20 mouse cellular contexts compared by ENCODE assay signal in the genomic region with DNA sequence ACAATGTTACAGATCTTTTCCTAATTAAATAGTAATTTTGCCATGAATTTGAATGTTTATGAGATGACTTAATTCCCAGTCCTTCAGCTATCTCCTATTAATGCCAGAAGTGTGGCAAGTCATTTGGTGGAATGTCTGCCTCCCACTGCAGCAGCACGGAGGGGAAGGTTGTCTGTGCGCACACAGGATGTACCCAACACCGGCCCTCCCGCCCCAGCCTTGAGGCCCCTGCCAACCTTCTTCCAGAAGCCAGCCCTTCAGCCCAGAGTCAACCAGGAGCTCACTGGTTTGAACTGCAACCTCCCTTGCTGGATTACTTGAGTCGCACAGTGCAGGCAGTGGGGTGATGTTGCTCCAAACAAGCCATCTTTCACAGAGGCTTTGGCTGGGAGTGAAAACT.
"Had no signal": no experiment of that assay in that cellular context is flagged by ENCODE, and none has a peak within 500 bp of the region (broad histone marks: within the 10 kb centered on the region; RNA-seq: fewer than 3 reads in every experiment).

No protein-coding gene starts in this region.

- DNase-seq: kidney, adult 18-20 months; kidney, adult 9 months; kidney, postnatal 36 days; liver, postnatal 0 days; lung, embryonic 14.5 days; retina, postnatal 1 day; right cerebral cortex, postnatal 25 days; spleen, adult 18-20 months; thymus, adult 2 months; thymus, postnatal 14 days; thymus, postnatal 4 days had no signal

- H3K4me2 ChIP-seq: liver, embryonic 11.5 days; lung, embryonic 14.5 days; midbrain, embryonic 12.5 days; stomach, embryonic 15.5 days had no signal

- H3K4me3 ChIP-seq: midbrain, embryonic 12.5 days; stomach, embryonic 15.5 days had no signal

- H3K9ac ChIP-seq: liver, embryonic 14.5 days; liver, postnatal 0 days; lung, embryonic 14.5 days; midbrain, embryonic 12.5 days; stomach, embryonic 15.5 days had no signal

- H3K4me1 ChIP-seq: midbrain, embryonic 12.5 days; stomach, embryonic 15.5 days had no signal

- H3K27ac ChIP-seq: kidney, postnatal 0 days; liver, embryonic 14.5 days; macrophage; midbrain, embryonic 12.5 days; stomach, embryonic 15.5 days had no signal

- ATAC-seq: inflammation-experienced regulatory T-cells, adult 6 months; intestine, embryonic 16.5 days; liver, postnatal 0 days; lung, postnatal 0 days had no signal

- H3K27me3 ChIP-seq: midbrain, embryonic 12.5 days; stomach, embryonic 15.5 days had no signal

- H3K9me3 ChIP-seq: midbrain, embryonic 12.5 days; stomach, embryonic 15.5 days had no signal
